Mouse (Mus musculus) left cerebral cortex, postnatal 25 days (tissue): ENCODE data around the gene Rims4. TPM values are rescaled to one million over a fixed set of nuclear protein-coding genes. Genes with fewer than 3 reads are reported as not detected.

Source experiments
- DNase-seq, 2 experiments: peaks; one replicate each; pipeline ENCODE4 v3.0.0; 2022; ENCODE audit warnings: low spot score in 2 of 2, mixed read lengths in 1 of 2
- intact Hi-C: fragments of 180-260 bp; cut with DNase I; formaldehyde crosslinking; loops from one replicate; pipeline ENCODE4 v1.15.1; 2025
- total RNA-seq, 2 experiments: library from RNA; stranded (reverse); gene quantifications; 2 replicates each; pipeline ENCODE4 v1.2.3; 2021

Gene Rims4
- total RNA-seq = 100 to 1,000 TPM in 1 of 2 experiments, 10 to 100 TPM in 1; 93.7 to 115 TPM

- intact Hi-C loops = loop anchor here (2.0 kb wide), 2 partner anchors 42 to 76 kb away; partner anchors contain the start of gene Ywhab
- DNase-seq = peak; percentile 81 to 82
Measured at GRCm38 (mm10) chr2:163918317-163919258, at the start of gene Rims4. Gene Rims4 (minus strand): TSS chr2:163918683.

GRCm38 (mm10) chr2:163965706-163966105, 47.2 kb upstream of the Rims4 start:
- no peak for DNase-seq
- intact Hi-C loops = loop anchor here (10.0 kb wide), 1 partner anchor 181 kb away; no protein-coding TSS in a partner anchor

- DNase-seq = no peak
- intact Hi-C loops = loop anchor here (10.0 kb wide), 1 partner anchor 180 kb away; no protein-coding TSS in a partner anchor
Measured at GRCm38 (mm10) chr2:163964606-163965560, 46.4 kb upstream of the Rims4 start.

- DNase-seq = no peak
- intact Hi-C loops = loop anchor here (5.0 kb wide), 1 partner anchor 96 kb away; no protein-coding TSS in a partner anchor
Measured at GRCm38 (mm10) chr2:163953622-163954310, 35.3 kb upstream of the Rims4 start.

- DNase-seq = peak; percentile 67 to 86
- intact Hi-C loops = loop anchor here (5.0 kb wide), 1 partner anchor 94 kb away; no protein-coding TSS in a partner anchor
Measured at GRCm38 (mm10) chr2:163951770-163952169, 33.3 kb upstream of the Rims4 start.

GRCm38 (mm10) chr2:163947976-163948375, 29.5 kb upstream of the Rims4 start:
- no peak for DNase-seq
- intact Hi-C loops = no loop called here

- DNase-seq = peak in 1 of 2 experiments; percentile 41
- intact Hi-C loops = no loop called here
Measured at GRCm38 (mm10) chr2:163946221-163946620, 27.7 kb upstream of the Rims4 start.

GRCm38 (mm10) chr2:163944511-163944910, 26.0 kb upstream of the Rims4 start:
- no peak for DNase-seq
- intact Hi-C loops = no loop called here

GRCm38 (mm10) chr2:163943056-163943455, 24.6 kb upstream of the Rims4 start:
- intact Hi-C loops = no loop called here
- no peak for DNase-seq

GRCm38 (mm10) chr2:163939522-163939921, 21.0 kb upstream of the Rims4 start:
- intact Hi-C loops = no loop called here
- peak in 1 of 2 experiments; percentile 79 for DNase-seq

- intact Hi-C loops = no loop called here
- no peak for DNase-seq
Measured at GRCm38 (mm10) chr2:163932151-163932550, 13.7 kb upstream of the Rims4 start.

- intact Hi-C loops = no loop called here
- no peak for DNase-seq
Measured at GRCm38 (mm10) chr2:163928464-163929200, 10.1 kb upstream of the Rims4 start.

GRCm38 (mm10) chr2:163925044-163925443, 6.6 kb upstream of the Rims4 start:
- intact Hi-C loops = no loop called here
- peak in 1 of 2 experiments; percentile 61 for DNase-seq

GRCm38 (mm10) chr2:163924531-163924930, 6.0 kb upstream of the Rims4 start:
- intact Hi-C loops = no loop called here
- DNase-seq = no peak

- no peak for DNase-seq
- intact Hi-C loops = no loop called here
Measured at GRCm38 (mm10) chr2:163923113-163923512, 4.6 kb upstream of the Rims4 start.

GRCm38 (mm10) chr2:163919581-163919980, 1.1 kb upstream of the Rims4 start:
- intact Hi-C loops = loop anchor here (2.0 kb wide), 2 partner anchors 43 to 75 kb away; partner anchors contain the start of gene Ywhab
- DNase-seq = peak in 1 of 2 experiments; percentile 70

GRCm38 (mm10) chr2:163916703-163917102, 1.8 kb downstream of the Rims4 start:
- DNase-seq = no peak
- intact Hi-C loops = no loop called here

GRCm38 (mm10) chr2:163915294-163915791, 3.1 kb downstream of the Rims4 start:
- intact Hi-C loops = no loop called here

More at GRCm38 (mm10) chr2:163915294-163915791, 3.1 kb downstream of the Rims4 start:
- peak in 1 of 2 experiments; percentile 49 for DNase-seq
